35 mouse cellular contexts compared by ENCODE assay signal in the genomic region with DNA sequence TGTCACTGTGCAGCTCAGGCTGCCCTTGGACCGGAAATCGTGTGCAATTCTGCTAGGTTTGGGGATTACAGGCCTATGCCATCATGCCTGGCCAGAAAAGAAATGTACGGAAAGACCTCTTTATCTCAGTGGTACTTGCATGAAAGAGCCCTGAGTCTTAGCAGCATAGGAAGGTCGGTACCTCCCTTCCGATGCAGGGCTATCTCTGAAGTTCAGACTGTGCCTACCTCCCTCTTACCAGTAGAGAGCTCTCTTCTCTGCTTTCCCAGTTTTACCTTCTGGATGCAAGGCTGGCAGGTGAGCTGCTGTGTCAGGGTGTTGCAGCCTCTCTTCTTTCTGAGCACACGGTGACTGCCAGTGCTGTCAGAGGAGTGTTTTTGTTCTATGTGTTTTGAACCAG. TPM values are rescaled to one million over a fixed set of nuclear protein-coding genes. Genes with fewer than 3 reads are reported as not detected.
DNase-seq lines count a peak whose midpoint lies in the region; ATAC-seq and TF ChIP-seq lines count a peak whose summit lies in the region.
"Had no signal": no experiment of that assay in that cellular context is flagged by ENCODE, and none has a peak within 500 bp of the region (broad histone marks: within the 10 kb centered on the region; RNA-seq: fewer than 3 reads in every experiment).

No protein-coding gene starts in this region.

- peaks cover 13% of the 10 kb centered on the region for H3K36me3 ChIP-seq in midbrain, embryonic 11.5 days (ENCODE audit: control insufficient read depth, insufficient read depth, low read length)
- H3K36me3 ChIP-seq in midbrain, postnatal 0 days (ENCODE audit: insufficient read depth, low read length), result peaks cover 21% of the 10 kb centered on the region
- H3K36me3 ChIP-seq in heart, embryonic 12.5 days, result peaks cover 89% of the 10 kb centered on the region

- no peaks in the 10 kb centered on the region for H3K9me3 ChIP-seq in midbrain, embryonic 11.5 days (ENCODE audit: control insufficient read depth, low read length)
- H3K9me3 ChIP-seq in midbrain, postnatal 0 days (ENCODE audit: low read length), result no peaks in the 10 kb centered on the region
- no peaks in the 10 kb centered on the region for H3K9me3 ChIP-seq in heart, embryonic 12.5 days (replicated peaks)
- H3K9me3 ChIP-seq: embryonic facial prominence, embryonic 10.5 days; embryonic facial prominence, embryonic 13.5 days; forebrain, embryonic 12.5 days; forebrain, embryonic 15.5 days; heart, embryonic 13.5 days had no signal

- no peak overlapping the region for H3K4me2 ChIP-seq in midbrain, embryonic 11.5 days
- no peak overlapping the region for H3K4me2 ChIP-seq in midbrain, postnatal 0 days (ENCODE audit: low read depth, low read length, poor library complexity, severe bottlenecking)
- H3K4me2 ChIP-seq in heart, embryonic 12.5 days, result no peak overlapping the region
- H3K4me2 ChIP-seq: embryonic facial prominence, embryonic 13.5 days; forebrain, embryonic 12.5 days; forebrain, embryonic 15.5 days; heart, embryonic 13.5 days; hindbrain, embryonic 14.5 days had no signal

- DNase-seq in midbrain, embryonic 11.5 days (ENCODE audit: low spot score, missing footprints), result peak; percentile 12
- DNase-seq in midbrain, postnatal 0 days (ENCODE audit: low spot score), result no peak
- DNase-seq in kidney, adult 9 months, result no peak
- no peak for DNase-seq in embryo, embryonic 10.5 days (ENCODE audit: low spot score)
- DNase-seq: adrenal gland, postnatal 10 days; adrenal gland, postnatal 36 days; B cell, adult 2 months; cerebellum, adult 18-20 months; cerebellum, adult 9-10 months; cerebellum, postnatal 14 days; embryo, embryonic 11 days; gastrocnemius, postnatal 25 days; heart, adult 18-20 months; heart, postnatal 14 days; heart, postnatal 4 days had no signal

- H3K9ac ChIP-seq in midbrain, embryonic 11.5 days (ENCODE audit: low read length), result no peak overlapping the region
- no peak overlapping the region for H3K9ac ChIP-seq in midbrain, postnatal 0 days (replicated peaks; ENCODE audit: low read length, poor library complexity, severe bottlenecking)
- no peak overlapping the region for H3K9ac ChIP-seq in heart, embryonic 12.5 days
- H3K9ac ChIP-seq: embryonic facial prominence, embryonic 13.5 days; forebrain, embryonic 12.5 days; forebrain, embryonic 15.5 days; heart, embryonic 13.5 days; hindbrain, embryonic 14.5 days had no signal

- no peaks in the 10 kb centered on the region for H3K4me1 ChIP-seq in midbrain, embryonic 11.5 days (ENCODE audit: control insufficient read depth, insufficient read depth, low read length)
- no peaks in the 10 kb centered on the region for H3K4me1 ChIP-seq in midbrain, postnatal 0 days (ENCODE audit: insufficient read depth, low read length)
- H3K4me1 ChIP-seq in bone marrow, adult 2 months (ENCODE audit: control insufficient read depth, insufficient read depth, low read length), result no peaks in the 10 kb centered on the region; the same call in 1 of the 2 replicates
- peaks cover 10% of the 10 kb centered on the region for H3K4me1 ChIP-seq in heart, embryonic 12.5 days (replicated peaks)
- H3K4me1 ChIP-seq: embryonic facial prominence, embryonic 10.5 days; embryonic facial prominence, embryonic 13.5 days; forebrain, embryonic 12.5 days; forebrain, embryonic 15.5 days had no signal

- H3K27ac ChIP-seq in midbrain, embryonic 11.5 days (ENCODE audit: low read depth, low read length), result no peak overlapping the region
- no peak overlapping the region for H3K27ac ChIP-seq in midbrain, postnatal 0 days (ENCODE audit: low read depth, low read length)
- H3K27ac ChIP-seq in bone marrow, adult 2 months (ENCODE audit: control insufficient read depth, insufficient read depth, low read depth, low read length, poor library complexity), result peak overlapping the region; percentile 22; the same call in 1 of the 2 replicates
- H3K27ac ChIP-seq in heart, embryonic 12.5 days (ENCODE audit: poor library complexity, severe bottlenecking), result no peak overlapping the region
- H3K27ac ChIP-seq: embryonic facial prominence, embryonic 10.5 days; embryonic facial prominence, embryonic 13.5 days; forebrain, embryonic 12.5 days; forebrain, embryonic 15.5 days; heart, embryonic 13.5 days; hindbrain, embryonic 14.5 days; hindbrain, postnatal 0 days had no signal

- TF ChIP-seq CTCF in midbrain, postnatal 0 days (IDR thresholded peaks at IDR 0.05), result no peak
- no peak for TF ChIP-seq CTCF in bone marrow, adult 2 months (IDR thresholded peaks at IDR 0.05; ENCODE audit: control insufficient read depth, insufficient read depth, low read length)

- H3K27me3 ChIP-seq in midbrain, embryonic 11.5 days (ENCODE audit: control insufficient read depth, insufficient read depth, low read length), result no peaks in the 10 kb centered on the region
- H3K27me3 ChIP-seq in midbrain, postnatal 0 days (ENCODE audit: insufficient read depth, low read length), result no peaks in the 10 kb centered on the region
- no peaks in the 10 kb centered on the region for H3K27me3 ChIP-seq in heart, embryonic 12.5 days (replicated peaks)
- H3K27me3 ChIP-seq: CH12.LX; embryonic facial prominence, embryonic 13.5 days; forebrain, embryonic 12.5 days; forebrain, embryonic 15.5 days; heart, embryonic 13.5 days had no signal

- no peak overlapping the region for H3K4me3 ChIP-seq in midbrain, embryonic 11.5 days (ENCODE audit: low read depth, low read length)
- no peak overlapping the region for H3K4me3 ChIP-seq in midbrain, postnatal 0 days (ENCODE audit: low read depth, low read length)
- H3K4me3 ChIP-seq in bone marrow, adult 2 months (replicated peaks; ENCODE audit: control insufficient read depth, low read depth, low read length), result no peak overlapping the region
- no peak overlapping the region for H3K4me3 ChIP-seq in heart, embryonic 12.5 days
- H3K4me3 ChIP-seq: embryonic facial prominence, embryonic 10.5 days; embryonic facial prominence, embryonic 13.5 days; erythroblast, embryonic 14.5 days; forebrain, embryonic 12.5 days; forebrain, embryonic 15.5 days; heart, embryonic 13.5 days had no signal

- no peak for ATAC-seq in midbrain, embryonic 11.5 days (ENCODE audit: low FRiP score)
- ATAC-seq in midbrain, postnatal 0 days (ENCODE audit: low FRiP score), result no peak
- peak; percentile 51 for ATAC-seq in megakaryocyte progenitor cell, adult 5-6 weeks (replicated peaks; ENCODE audit: poor library complexity)
- no peak for ATAC-seq in heart, embryonic 12.5 days (ENCODE audit: insufficient number of reproducible peaks, low FRiP score)
- ATAC-seq: forebrain, embryonic 15.5 days; hindbrain, postnatal 0 days; inflammation-experienced regulatory T-cells, adult 6 months had no signal

- WGBS in midbrain, embryonic 11.5 days, result 95% methylated on average over 6 of the region's 6 CpGs
- WGBS in midbrain, postnatal 0 days, result 91% methylated on average over 6 of the region's 6 CpGs
- 66% methylated on average over 6 of the region's 6 CpGs for WGBS in bone marrow, adult 2 months
- WGBS in heart, embryonic 12.5 days, result 86% methylated on average over 6 of the region's 6 CpGs

- no peak for TF ChIP-seq POLR2A in bone marrow, adult 2 months (IDR thresholded peaks at IDR 0.05; ENCODE audit: borderline replicate concordance, control insufficient read depth, low read depth, low read length)

RNA-seq across cellular contexts. Expression of a gene that starts 14.2 kb away (rescaled TPM):
- 31.8 and 33.5 TPM in 2 replicates for polyA plus RNA-seq in midbrain, embryonic 11.5 days (2014; fragmentation: Nextera tagmentation; extraction: Ambion mirVana)
- 7.6 and 15.8 TPM in 2 replicates for total RNA-seq in midbrain, postnatal 0 days (2014; rRNA removed)
- polyA plus RNA-seq in midbrain, postnatal 0 days (2015; fragmentation: Nextera tagmentation; extraction: Ambion mirVana), result 8.3 and 9.8 TPM in 2 replicates
- polyA plus RNA-seq in bone marrow, adult 2 months (2011; ENCODE audit: insufficient read depth, insufficient read length, low replicate concordance, missing spikeins), result 36.5 and 58.0 TPM in 2 replicates
- total RNA-seq in megakaryocyte progenitor cell, adult 5-6 weeks (2015), result 92.3 and 95.8 TPM in 2 replicates
- total RNA-seq in megakaryocyte progenitor cell, adult 5-6 weeks (2017), result 65.7 and 80.7 TPM in 2 replicates
- polyA plus RNA-seq in heart, embryonic 12.5 days (2016; fragmentation: Nextera tagmentation; extraction: Ambion mirVana), result 35.8 and 38.1 TPM in 2 replicates

RNA-seq across cellular contexts. Expression of a gene that starts 38.9 kb away (rescaled TPM):
- 0.10 TPM in 1 of 2 replicates, not detected in the other for polyA plus RNA-seq in midbrain, embryonic 11.5 days (2014; fragmentation: Nextera tagmentation; extraction: Ambion mirVana)
- total RNA-seq in midbrain, postnatal 0 days (2014; rRNA removed), result not detected in 2 replicates
- not detected in 2 replicates for polyA plus RNA-seq in midbrain, postnatal 0 days (2015; fragmentation: Nextera tagmentation; extraction: Ambion mirVana)
- polyA plus RNA-seq in bone marrow, adult 2 months (2011; ENCODE audit: insufficient read depth, insufficient read length, low replicate concordance, missing spikeins), result not detected in 2 replicates
- total RNA-seq in megakaryocyte progenitor cell, adult 5-6 weeks (2015), result not detected in 2 replicates
- total RNA-seq in megakaryocyte progenitor cell, adult 5-6 weeks (2017), result not detected in 2 replicates
- not detected in 2 replicates for polyA plus RNA-seq in heart, embryonic 12.5 days (2016; fragmentation: Nextera tagmentation; extraction: Ambion mirVana)
- total RNA-seq: adrenal gland, adult 18-20 months; adrenal gland, postnatal 10 days; adrenal gland, postnatal 36 days; CH12.LX; common myeloid progenitor, adult 5-6 weeks; gastrocnemius, adult 8-10 months; gastrocnemius, postnatal 25 days; heart, adult 18-20 months; heart, postnatal 14 days; heart, postnatal 4 days; hindbrain, postnatal 0 days had no signal
- polyA plus RNA-seq: brain, embryonic 14.5 days; embryonic facial prominence, embryonic 10.5 days; embryonic facial prominence, embryonic 13.5 days; erythroblast, embryonic 14.5 days; forebrain, embryonic 12.5 days; forebrain, embryonic 15.5 days; gonadal fat pad, adult 2 months; heart, embryonic 13.5 days; heart, embryonic 16.5 days; hindbrain, embryonic 11.5 days; hindbrain, embryonic 14.5 days; hindbrain, postnatal 0 days; inflammation-experienced regulatory T-cells, adult 6 months had no signal
